Mouse (Mus musculus) hindlimb bud, embryonic 11.5 days (tissue): ENCODE data around the gene 4933424G06Rik.
"Not testable (repeated sequence)": the region's sequence is repeated elsewhere in the genome, so short reads cannot be mapped to it uniquely, and the experiment has no call there.

Experiments
- DNase-seq: peaks from one replicate; pipeline ENCODE4 v3.0.0-alpha.2; 2012; ENCODE audit warnings: low read depth, low spot score; ENCODE audit errors: extremely low spot score

Gene 4933424G06Rik

DNA sequence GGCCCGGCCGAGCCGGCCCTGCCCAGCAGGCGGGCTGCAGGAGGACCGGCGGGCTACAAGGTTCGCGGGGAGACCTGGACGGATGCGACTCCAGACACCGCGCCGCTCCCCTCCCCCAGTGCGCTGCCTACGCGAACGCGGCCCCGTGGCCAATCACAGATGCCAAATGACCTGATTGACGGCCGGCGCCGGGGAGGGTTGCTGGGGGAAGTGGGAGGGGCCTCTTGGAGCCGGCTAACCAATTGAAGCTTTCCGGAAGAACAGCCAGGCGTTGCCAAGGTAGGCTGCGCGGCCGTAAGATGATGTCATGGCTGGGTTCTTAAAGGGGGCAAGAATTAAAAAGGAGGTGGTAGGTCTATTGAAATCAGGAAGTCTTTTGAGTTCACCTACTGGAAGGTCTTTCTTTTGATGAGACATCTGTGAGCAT is at the start of gene 4933424G06Rik:
TSS of gene 4933424G06Rik (plus strand) at position 296 of the 427 bp plus-strand sequence.
- DNase-seq: peak; percentile 84

DNA sequence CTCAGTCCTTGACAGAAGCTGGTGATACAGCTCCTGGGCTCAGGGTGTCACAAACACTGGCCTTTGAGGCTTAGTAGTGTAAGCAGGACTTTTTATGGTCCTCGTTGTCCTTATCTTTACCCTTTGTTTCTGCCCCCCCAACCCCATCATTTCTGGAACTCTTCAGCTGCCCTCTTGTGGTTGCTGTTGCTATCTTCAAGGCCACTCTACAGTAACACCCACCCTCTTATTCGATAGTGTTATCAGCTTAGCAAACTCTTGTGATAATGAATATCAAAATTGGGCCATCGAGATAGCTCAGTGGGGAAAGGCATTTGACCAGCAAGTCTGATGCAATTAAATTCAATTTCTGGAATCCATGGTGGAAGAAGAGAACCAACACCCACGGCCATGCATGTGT is 45.5 kb upstream of the 4933424G06Rik start:
- DNase-seq: no peak

DNA sequence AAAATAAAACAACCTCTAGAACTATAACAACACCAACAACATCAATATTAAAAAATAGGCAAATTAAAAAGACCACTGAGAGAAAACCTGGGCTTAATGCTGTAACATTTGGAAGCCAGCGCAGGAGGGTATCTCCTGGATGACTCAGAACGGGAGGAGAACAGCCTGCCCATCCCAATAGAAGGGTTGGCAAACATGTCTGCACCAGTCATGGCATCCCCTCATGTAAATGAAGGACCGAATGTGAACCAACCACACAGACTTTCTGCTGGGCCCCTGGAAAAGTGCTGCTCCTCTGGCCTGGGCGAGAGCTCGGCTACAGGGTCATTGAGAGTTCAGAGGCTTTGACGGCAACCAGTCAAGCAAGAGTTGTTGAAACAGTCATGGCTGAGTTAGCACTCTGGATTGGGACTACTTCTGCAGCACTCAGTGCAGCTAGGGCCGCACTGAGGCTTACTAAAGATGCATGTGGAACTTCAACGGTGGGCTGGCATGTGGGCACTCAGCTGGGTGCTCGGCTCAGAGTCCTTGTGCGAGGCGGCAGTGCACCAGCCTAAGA is 44.7 kb upstream of the 4933424G06Rik start:
- no peak for DNase-seq

DNA sequence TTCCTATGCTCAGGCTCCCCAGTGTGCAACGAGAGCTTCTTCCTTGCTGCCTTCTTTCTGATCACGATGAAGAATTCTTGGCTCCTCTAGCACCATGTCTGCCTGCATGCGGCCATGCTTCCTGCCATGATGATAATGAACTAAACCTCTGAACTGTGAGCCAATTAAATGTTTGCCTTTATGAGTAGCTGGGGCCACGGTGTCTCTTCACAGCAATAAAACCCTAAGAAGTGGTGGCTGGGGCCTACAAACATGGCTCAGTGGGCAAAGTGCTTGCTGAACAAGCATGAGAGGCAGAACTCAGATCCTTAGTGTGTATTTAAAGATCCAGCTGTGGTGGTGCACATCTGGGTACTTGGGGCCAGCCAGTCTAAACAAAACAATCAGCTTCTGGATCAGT is 44.0 kb upstream of the 4933424G06Rik start:
- no peak for DNase-seq

DNA sequence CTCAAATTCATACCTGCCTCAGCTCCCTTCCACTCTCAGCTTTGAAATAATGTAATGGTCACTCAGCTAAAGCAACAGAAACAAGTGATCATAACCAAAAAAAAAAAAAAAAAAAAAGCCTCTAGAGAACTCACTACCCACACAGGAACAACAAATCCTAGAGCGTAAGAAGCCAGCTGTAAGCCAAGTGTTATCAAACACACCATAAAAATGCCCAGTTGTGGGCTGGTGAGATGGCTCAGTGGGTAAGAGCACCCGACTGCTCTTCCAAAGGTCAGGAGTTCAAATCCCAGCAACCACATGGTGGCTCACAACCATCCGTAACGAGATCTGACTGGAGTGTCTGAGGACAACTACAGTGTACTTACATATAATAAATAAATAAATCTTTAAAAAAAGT is 41.9 kb upstream of the 4933424G06Rik start:
- DNase-seq: not testable (repeated sequence)

DNA sequence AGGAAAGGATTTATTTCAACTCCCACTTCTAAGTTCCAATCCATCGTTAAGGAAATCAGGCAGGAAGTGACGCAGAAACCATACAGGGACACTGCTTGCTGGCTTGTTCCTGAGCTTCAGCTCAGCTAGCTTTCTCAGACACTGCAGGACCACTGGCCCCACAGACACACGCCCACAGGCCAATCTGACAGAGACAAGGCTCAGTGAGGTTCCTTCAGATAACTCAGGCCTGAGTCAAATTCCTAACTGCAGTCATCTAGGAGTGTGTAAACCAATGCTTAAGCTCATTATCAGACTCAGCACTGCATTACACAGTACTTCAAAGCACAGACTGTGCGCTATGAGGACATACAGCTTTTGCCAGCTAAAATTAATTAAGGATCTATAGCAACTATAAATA is 39.7 kb upstream of the 4933424G06Rik start:
- DNase-seq: no peak

DNA sequence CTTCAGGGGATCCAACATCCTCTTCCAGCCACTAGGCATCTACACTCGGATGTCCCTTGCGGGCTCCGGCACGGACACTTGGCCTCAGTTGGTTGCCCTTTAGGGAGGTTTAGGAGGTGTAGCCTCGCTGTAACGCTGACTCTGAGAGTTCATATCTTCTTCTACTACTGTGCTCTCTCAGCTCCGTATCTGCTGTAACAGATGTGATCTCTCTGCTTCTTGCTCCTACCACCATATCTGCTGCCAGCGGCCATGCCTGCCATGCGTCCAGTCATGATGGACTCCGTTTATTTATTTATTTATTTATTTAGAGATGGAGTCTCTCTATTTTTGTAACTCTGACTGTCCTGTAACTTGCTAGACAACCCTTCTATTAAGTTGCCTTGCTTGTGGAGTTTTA is 38.7 kb upstream of the 4933424G06Rik start:
- no peak for DNase-seq

DNA sequence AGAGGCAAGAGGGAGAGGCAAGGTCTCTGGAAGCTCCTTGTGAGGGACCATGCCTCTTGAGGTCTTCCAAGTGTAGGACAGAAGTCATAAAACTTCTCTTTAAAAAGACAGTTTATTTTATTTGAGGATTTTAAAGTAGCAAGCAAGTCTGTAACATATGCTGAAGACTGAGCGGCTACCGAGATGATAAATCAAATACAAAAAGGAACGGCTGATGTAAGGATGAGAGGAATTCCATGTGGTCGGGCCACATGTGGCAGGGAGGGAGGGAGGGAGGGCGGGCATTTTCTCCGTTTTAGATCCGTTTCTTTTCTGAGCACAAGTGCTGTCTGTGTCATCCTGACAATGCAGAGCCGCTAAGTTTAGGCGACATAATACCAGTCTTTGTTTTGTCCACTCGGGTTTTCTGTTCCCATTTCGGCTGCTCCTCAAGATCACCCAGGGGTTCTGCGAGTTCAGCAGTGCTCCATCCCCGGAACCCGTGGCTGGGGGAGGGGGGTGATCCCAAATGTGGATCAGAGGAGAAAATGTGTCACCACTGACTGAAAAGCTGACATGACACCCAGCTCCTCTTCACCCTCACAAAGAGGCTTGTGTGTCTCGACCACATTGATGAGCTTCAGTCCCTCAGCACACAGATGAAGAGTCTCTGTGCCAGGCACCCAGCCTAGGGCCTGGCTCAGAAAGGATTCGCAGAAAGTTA is 37.1 kb upstream of the 4933424G06Rik start:
- no peak for DNase-seq

DNA sequence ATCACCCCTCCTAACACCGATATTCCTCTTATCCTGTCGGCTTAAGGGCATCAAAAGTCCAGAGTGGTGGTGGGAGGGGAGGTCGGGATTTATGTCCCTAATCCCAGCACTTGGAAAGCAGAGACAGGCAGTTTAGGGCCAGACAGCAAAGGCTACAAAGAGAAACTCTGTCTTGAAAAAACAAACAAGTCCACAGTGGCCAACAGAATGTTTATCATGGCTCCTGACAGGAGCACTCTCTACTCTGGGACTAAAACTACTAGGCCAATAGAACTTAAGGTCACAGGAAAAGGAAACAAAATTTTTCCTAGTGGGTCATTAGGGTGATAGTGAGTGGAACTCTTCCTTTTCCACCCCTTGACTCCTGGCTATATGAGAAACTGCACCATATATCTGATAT is 35.0 kb upstream of the 4933424G06Rik start:
- DNase-seq: no peak

DNA sequence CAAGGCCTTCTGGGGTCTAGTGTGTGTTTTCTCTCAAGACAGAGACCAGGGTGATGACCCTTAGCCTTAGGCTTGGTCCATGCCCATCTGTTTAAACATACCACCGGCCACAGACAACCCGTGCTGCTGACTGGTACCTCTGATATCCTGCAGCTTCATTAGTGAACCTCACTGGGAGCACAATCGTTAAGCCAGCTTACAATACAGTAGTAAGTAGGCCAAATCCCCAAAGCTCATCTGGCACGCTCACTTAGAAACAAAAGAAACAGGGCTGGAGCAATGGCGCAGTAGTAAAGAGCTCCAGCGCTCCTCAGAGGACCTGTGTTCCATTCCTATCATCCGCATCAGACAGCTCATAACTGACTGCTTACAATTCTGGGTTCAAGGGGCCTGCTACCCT is 29.1 kb upstream of the 4933424G06Rik start:
- DNase-seq: no peak

DNA sequence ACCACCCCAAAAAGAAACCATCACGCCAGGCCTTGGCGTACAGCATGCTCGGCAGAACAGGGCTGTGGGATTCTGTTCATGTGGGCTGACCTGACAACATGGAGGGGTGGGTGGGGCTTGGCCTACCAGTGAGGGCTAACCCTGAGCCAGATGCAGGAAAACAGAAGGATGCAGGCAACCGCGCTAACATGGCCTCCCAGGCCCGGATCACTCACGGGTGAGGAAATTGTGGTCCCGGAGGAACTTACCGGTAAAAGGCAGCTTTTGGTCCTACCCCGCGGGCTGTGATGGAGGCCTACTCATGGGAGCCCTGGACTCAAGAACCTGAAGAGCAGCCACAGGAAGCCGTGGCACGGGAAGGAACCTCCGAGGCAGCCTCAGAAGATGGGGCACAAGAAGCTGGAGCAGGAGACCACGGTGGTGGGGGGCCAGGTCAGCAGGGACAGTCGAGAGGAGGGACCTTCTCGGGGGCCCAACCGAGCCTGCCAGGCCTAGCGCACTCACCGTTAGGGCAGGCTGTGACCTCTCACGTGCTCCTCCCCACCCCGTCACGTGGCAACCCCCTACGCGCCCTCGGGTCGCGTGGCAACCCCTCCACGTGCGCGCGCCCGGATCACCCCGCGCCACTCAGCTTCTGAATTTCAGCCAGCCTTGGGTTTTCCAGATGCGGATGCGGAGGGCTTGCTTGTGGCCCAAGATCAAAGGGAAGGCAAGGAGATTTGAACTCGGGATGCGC is 27.2 kb upstream of the 4933424G06Rik start, which contains the start of gene Fam178b:
TSS of gene Fam178b (minus strand) at position 564 of the 736 bp plus-strand sequence.
- no peak for DNase-seq

DNA sequence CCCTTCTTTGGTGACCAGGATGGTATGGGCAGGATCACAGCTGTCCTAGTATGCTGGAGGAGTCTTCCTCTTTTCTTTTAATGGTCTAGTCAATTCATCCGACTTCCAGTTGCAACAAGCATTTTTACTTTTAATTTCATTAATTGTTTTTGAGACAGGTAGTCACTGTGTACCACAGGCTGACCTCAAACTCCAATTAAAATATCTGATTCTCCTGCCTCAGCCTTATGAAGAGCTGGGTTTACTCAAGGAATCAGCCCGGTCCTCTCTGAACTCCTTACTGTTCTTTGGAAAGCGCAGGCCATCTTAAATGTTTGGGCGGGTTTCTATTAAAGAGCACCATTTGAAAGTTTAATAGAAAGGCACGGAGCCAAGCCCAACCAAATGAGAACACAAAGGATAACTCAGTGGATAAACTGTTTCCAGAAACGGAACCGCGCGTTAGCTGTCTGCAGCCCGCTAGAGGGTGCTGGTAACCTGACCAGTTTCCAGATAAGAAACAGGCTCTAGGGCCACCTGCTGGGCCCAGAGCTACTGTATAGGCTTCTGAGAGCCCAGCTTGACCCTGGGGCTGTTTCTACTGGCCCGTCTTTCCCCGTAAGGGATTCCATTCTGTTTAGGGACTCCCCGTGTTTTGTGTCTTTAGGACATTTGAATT is 26.0 kb upstream of the 4933424G06Rik start:
- peak; percentile 44 for DNase-seq

DNA sequence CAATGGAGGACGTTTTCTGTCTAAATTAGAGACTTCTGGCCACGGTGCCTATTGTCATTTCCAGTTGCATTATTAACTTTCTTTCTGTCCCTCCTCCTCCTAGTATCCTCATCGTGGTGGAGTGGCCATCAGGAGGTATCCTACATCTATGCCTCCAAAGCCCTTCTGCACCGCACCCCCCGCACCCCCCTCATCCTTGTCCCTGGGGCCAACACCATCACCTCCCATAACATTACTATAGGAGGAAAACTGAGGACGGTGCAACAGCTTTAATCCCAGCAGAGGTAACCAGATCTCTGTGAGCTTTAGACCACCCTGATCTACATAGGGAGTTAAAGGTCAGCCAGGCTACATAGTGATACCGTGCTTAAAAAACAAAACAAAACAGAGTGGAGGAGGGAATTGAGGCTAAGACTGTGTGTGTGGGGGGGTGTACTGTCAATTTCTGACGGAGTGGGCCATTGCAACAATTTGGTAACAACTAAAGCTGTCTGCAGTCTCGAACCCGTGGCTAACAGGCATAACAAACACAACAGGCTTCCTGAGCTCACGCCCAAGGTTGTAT is 19.2 kb upstream of the 4933424G06Rik start:
- DNase-seq: no peak

DNA sequence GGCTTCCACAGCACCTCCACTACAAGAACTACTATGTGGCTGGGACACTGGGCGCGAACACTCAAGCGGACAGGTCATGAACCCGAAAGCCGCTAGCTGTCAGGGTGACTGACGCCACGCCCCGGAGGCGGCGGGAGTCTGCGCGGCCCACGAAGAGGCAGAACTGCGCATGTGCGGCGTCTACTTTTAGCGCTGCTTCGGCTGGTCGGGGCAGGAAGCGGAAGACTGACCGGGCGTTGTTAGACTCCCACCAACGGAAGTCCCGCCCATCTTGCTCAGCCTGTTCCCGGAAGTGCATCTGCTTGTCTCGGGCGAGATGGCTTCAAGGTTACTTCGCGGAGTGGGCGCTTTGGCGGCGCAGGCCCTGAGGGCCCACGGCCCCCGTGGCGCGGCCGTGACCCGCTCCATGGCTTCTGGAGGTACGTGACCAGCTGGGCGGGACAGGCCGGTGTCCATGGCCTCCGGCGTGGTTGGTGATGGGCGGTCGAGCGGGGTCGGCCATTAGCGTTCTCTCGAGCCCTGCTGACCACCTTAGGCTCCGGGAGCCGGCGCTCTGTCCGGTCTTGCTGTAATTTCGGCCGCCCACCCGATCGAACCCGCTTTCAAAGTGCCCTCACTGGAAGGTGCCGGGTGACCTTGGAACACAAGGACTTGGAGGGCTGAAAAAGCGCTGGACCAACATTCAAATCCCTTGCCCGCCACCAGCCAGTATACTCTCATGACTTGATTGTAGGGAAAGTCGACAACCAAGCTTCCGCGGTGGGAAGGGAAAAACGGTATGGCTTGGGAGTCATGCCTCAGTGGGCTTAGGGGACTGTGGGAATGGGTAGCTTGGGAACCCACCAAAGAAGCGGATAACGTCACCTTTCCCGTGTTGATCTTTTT is 18.4 kb upstream of the 4933424G06Rik start, which contains the start of gene Cox5b:
TSS of gene Cox5b (plus strand) at position 179 of the 885 bp plus-strand sequence.
- DNase-seq: peak; percentile 91

DNA sequence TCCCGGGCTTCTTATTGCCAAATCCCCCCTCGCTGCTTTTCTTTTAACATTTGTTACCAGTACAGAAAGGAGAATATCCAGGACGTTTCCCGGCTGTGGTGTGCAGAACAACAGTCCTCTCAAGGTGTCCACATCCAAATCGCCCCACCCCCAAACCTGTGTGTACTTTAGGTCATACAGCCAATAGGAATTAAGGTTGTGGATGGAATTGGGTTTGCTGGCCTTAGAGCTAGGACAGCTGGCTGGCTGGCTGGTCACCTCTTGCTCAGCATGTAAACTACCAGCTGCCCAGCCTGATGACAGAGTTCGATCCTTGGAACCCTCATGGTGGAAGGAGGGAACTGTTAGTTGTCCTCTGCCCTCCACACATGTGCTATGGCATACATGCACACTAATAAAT is 15.1 kb upstream of the 4933424G06Rik start:
- no peak for DNase-seq

DNA sequence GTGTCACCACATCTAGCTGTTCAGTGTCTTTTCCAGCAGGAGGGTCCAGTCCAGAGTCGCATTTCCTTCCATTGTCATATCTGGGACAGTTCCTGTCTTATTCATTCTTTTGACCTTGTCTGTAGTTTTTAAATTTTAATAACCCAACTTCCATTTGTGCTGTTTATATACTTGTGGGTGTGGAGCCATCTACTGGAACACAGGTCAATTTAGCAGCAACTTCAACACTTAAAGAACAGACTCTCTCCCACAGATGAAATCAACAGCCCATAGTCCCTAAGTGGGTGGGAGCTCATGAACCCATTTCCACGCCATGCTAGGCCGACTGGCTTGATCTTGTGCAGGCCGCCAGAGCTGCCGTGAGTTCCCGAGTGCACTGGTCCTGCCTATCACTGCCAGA is 13.5 kb upstream of the 4933424G06Rik start:
- DNase-seq: no peak

DNA sequence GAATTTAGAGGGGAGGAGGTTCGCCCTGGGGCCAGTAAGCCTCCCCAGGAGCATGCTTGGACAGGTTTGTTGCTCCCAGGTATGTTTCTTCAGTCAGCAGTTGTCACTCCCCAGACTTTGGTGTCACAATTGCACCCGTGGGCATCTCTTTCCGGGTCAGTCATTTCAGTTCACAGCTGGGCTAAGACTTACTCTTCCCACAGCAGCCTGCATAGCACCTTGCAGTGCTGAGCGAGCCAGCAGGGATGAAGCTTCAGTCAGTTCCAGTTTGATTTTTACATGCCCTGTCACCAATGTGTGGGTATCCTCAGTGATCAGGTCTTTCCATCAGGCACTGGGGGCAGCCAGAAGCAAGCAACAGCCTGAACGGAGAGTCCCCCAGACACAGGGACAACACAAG is 12.9 kb upstream of the 4933424G06Rik start:
- DNase-seq: no peak

DNA sequence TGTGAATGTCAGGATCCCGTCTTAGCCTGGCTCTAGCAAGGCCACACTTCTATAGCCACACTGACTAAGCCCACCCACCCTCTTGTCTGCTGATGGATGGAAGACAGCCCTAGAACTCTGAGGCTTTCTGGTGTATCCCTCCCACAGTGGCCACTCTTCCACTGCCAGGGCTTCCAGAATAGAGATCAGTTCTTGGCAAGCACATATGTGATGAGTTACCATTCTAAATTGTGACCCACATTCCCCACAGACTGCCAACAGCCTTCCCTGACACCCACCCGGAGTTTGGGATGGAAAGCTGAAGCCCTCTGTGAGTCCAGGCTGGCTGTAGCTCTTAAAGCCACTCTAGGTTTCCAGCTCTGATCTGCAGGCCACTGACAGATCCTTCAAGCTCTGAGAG is 2.8 kb upstream of the 4933424G06Rik start:
- no peak for DNase-seq

DNA sequence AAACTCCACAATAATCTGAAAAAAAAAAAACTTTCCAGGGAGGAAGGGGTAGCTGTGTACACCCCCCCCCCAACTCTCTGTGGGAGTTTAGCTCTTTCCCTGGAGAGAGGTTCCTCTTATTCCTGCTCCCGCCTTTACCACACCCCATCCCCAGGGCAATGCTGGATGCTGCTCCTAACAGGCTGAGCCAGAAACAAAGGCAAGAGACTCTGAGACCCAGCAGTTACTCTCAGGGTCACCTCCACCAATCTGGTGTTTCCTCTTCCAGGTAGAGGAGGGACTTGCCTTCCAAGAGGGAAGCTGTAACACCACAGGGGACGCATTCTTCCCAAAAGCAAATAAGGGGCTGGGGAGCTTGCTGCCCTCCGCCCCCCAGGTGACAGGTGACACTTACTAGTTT is 2.2 kb upstream of the 4933424G06Rik start:
- DNase-seq: no peak

DNA sequence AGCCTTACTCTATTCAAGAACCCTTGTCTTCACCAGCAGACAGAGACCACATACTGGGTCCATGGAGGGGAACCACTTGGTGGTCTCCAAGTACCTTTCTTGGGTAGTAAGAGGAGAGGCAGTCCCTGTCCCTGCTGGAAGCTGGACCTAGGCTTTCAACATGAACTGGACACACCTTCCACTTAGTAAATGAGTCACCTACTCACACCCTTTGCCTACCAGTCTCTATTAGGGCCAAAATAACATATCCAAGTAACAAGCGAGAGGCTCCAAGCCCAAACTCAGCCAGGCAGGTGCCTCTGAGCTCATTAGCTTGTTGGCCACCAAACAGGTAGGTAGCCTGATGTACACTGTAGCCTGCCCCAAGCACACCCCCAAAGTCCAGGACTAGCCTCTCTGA is 1.3 kb upstream of the 4933424G06Rik start:
- no peak for DNase-seq
